Mouse (Mus musculus): ENCODE measurements around the gene Gng12.

DNA sequence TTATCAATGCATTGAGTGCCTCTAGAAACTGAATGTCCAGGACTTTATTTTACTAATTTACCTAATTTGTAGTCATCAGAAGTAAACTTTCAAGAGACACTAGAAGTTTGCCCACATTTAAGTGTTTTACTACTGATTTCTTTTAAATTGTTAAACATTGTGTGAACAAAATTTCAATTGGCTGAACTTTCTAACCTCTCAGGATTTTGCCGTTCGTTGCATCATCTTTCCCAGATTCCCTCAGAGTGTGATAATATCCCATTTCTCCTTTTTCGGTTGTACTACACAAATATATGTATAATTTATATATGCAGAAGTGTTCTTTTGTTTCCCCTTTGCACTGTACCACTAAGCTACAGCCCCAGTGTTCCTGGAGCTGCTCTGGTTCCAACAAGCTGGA lies 133.8 kb downstream of the Gng12 start:
- TF ChIP-seq CTCF (IDR thresholded peaks at IDR 0.05; ENCODE audit: borderline replicate concordance, insufficient read depth, low read length), result no peak
- no peak for TF ChIP-seq POLR2A (IDR thresholded peaks at IDR 0.05; ENCODE audit: low read depth, low read length)
